In genomic region chr10:39096981-39097380, GRCm38 (mm10) we compare ENCODE assay signal across 8 mouse cellular contexts. TPM values are rescaled to one million over a fixed set of nuclear protein-coding genes. Genes with fewer than 3 reads are reported as not detected.
DNase-seq lines count a peak whose midpoint lies in the region; ATAC-seq and TF ChIP-seq lines count a peak whose summit lies in the region.

No protein-coding gene starts in this region.

- H3K27ac ChIP-seq in layer of hippocampus, adult 2 months = no peak overlapping the region
- no peak overlapping the region for H3K27ac ChIP-seq in embryonic facial prominence, embryonic 11.5 days (replicated peaks; ENCODE audit: low read depth, low read length)

- no peaks in the 10 kb centered on the region for H3K36me3 ChIP-seq in embryonic facial prominence, embryonic 11.5 days (replicated peaks; ENCODE audit: control insufficient read depth, insufficient read depth, low read depth, low read length)

- H3K4me2 ChIP-seq in embryonic facial prominence, embryonic 11.5 days (ENCODE audit: low read depth, low read length) = no peak overlapping the region

- peak; percentile 22 for DNase-seq in adrenal gland, adult 2 months
- DNase-seq in adrenal gland, postnatal 4 days (ENCODE audit: low spot score in 2 of 2) = no peak
- peak in 1 of 2 experiments; percentile 39 for DNase-seq in layer of hippocampus, adult 2 months (ENCODE audit: low spot score in 2 of 2)
- DNase-seq in layer of hippocampus, adult 8-10 months (ENCODE audit: low spot score in 2 of 2) = no peak
- peak; percentile 78 for DNase-seq in MN1 (ENCODE audit: low spot score)
- DNase-seq in embryonic facial prominence, embryonic 11.5 days (ENCODE audit: low spot score) = peak; percentile 54
- DNase-seq in retina, embryonic 14.5 days (ENCODE audit: low spot score) = peak; percentile 75
- no peak for DNase-seq in spleen, adult 12 weeks (ENCODE audit: low spot score)

- WGBS in embryonic facial prominence, embryonic 11.5 days = 86% methylated on average over 9 of the region's 9 CpGs

- H3K9me3 ChIP-seq in embryonic facial prominence, embryonic 11.5 days (replicated peaks; ENCODE audit: control insufficient read depth, low read length) = no peaks in the 10 kb centered on the region

- TF ChIP-seq CTCF in layer of hippocampus, adult 2 months (conservative IDR thresholded peaks at IDR 0.05) = peak; percentile 79

- no peak for ATAC-seq in embryonic facial prominence, embryonic 11.5 days (replicated peaks; ENCODE audit: insufficient number of reproducible peaks, low FRiP score, low TSS enrichment, low read depth)

- H3K4me1 ChIP-seq in embryonic facial prominence, embryonic 11.5 days (ENCODE audit: control insufficient read depth, insufficient read depth, low read length) = no peaks in the 10 kb centered on the region

- H3K27me3 ChIP-seq in embryonic facial prominence, embryonic 11.5 days (ENCODE audit: control insufficient read depth, insufficient read depth, low read length) = no peaks in the 10 kb centered on the region

- H3K9ac ChIP-seq in embryonic facial prominence, embryonic 11.5 days (replicated peaks; ENCODE audit: low read length) = no peak overlapping the region

- H3K4me3 ChIP-seq in layer of hippocampus, adult 2 months = no peak overlapping the region
- H3K4me3 ChIP-seq in embryonic facial prominence, embryonic 11.5 days (ENCODE audit: low read depth, low read length) = no peak overlapping the region

RNA-seq across cellular contexts. Expression of gene Fam229b, which starts 36.7 kb away (rescaled TPM):
- total RNA-seq in adrenal gland, adult 2 months (2021) = 1 to 10 TPM; 3.1 to 5.3 TPM
- 0.57 and 0.94 TPM in 2 replicates for polyA plus RNA-seq in adrenal gland, adult 2 months (2012; rRNA removed)
- 1 to 10 TPM; 5.3 to 7.3 TPM for total RNA-seq in adrenal gland, postnatal 4 days (2021)
- 10 to 100 TPM; 11.2 to 12.3 TPM for total RNA-seq in layer of hippocampus, adult 2 months (2021)
- 10 to 100 TPM; 11.0 to 16.4 (median 13.0) TPM for total RNA-seq in layer of hippocampus, adult 8-10 months (2022)
- 12.4 and 15.5 TPM in 2 replicates for polyA plus RNA-seq in embryonic facial prominence, embryonic 11.5 days (2014; fragmentation: Nextera tagmentation; extraction: Ambion mirVana)

RNA-seq across cellular contexts. Expression of gene Tube1, which starts 36.8 kb away (rescaled TPM):
- total RNA-seq in adrenal gland, adult 2 months (2021) = 1 to 10 TPM in 1 of 2 experiments, under 1 TPM in 1; 0.72 to 1.0 TPM
- polyA plus RNA-seq in adrenal gland, adult 2 months (2012; rRNA removed) = 0.30 and 1.2 TPM in 2 replicates
- total RNA-seq in adrenal gland, postnatal 4 days (2021) = 1 to 10 TPM; 5.5 to 5.7 TPM
- 1 to 10 TPM; 3.5 to 3.8 TPM for total RNA-seq in layer of hippocampus, adult 2 months (2021)
- 1 to 10 TPM; 2.6 to 3.2 (median 3.1) TPM for total RNA-seq in layer of hippocampus, adult 8-10 months (2022)
- polyA plus RNA-seq in embryonic facial prominence, embryonic 11.5 days (2014; fragmentation: Nextera tagmentation; extraction: Ambion mirVana) = 24.4 and 26.2 TPM in 2 replicates

Comparison
In these comparisons a context has a peak if more than half of its experiments do, and no peak if none do; other contexts are left out.
1. DNase-seq: peak in adrenal gland, adult 2 months (single experiment), MN1 (single experiment), embryonic facial prominence, embryonic 11.5 days (single experiment) and retina, embryonic 14.5 days (single experiment); none in adrenal gland, postnatal 4 days (0 of 2), layer of hippocampus, adult 8-10 months (0 of 2) and spleen, adult 12 weeks (single experiment).